Mouse (Mus musculus) hindbrain, embryonic 10.5 days (tissue): ENCODE data around the gene Tekt3. TPM values are rescaled to one million over a fixed set of nuclear protein-coding genes. Genes with fewer than 3 reads are reported as not detected.

ENCODE experiments used
- DNase-seq: peaks from one replicate; pipeline ENCODE4 v3.0.0-alpha.2; 2017; ENCODE audit warnings: low spot score
- H3K27ac ChIP-seq: fragments of 300-500 bp; sonication (generic); 2 replicates; pipeline ENCODE4 v1.5.1; 2016; ENCODE audit warnings: mild to moderate bottlenecking, moderate library complexity
- H3K27me3 ChIP-seq: fragments of 300-500 bp; sonication (generic); 2 replicates; pipeline ENCODE4 v1.6.1; 2016; ENCODE audit warnings: mild to moderate bottlenecking; ENCODE audit not compliant: poor library complexity, insufficient read depth, severe bottlenecking
- H3K36me3 ChIP-seq: fragments of 300-500 bp; sonication (generic); 2 replicates; pipeline ENCODE4 v1.6.1; 2016; ENCODE audit warnings: mild to moderate bottlenecking, moderate library complexity
- H3K4me1 ChIP-seq: fragments of 300-500 bp; sonication (generic); replicated peaks from 2 replicates; pipeline ENCODE4 v1.6.1; 2016; ENCODE audit warnings: mild to moderate bottlenecking
- H3K4me3 ChIP-seq: fragments of 300-500 bp; sonication (generic); 2 replicates; pipeline ENCODE4 v1.5.1; 2016; ENCODE audit warnings: mild to moderate bottlenecking, moderate library complexity
- H3K9me3 ChIP-seq: fragments of 300-500 bp; sonication (generic); 2 replicates; pipeline ENCODE4 v1.6.1; 2016; ENCODE audit warnings: mild to moderate bottlenecking, moderate library complexity
- WGBS: fragments of 180-500 bp; shearing (Covaris S2); methylation state at CpG from one replicate; pipeline ENCODE4 v1.1.7; 2016; 5-methylcytosine and 5-hydroxymethylcytosine counted together
- polyA plus RNA-seq: library from polyadenylated mRNA; unstranded; fragments of >200 nt; fragmentation: Nextera tagmentation; extraction: Ambion mirVana; gene quantifications from 2 replicates; pipeline ENCODE4 v1.2.1, GENCODE M21; 2016

Tekt3 gene
- not detected in 2 replicates for polyA plus RNA-seq

GRCm38 (mm10) chr11:63061446-63061845 is at the start of gene Tekt3:
Gene Tekt3 (plus strand): TSS chr11:63061654.
- H3K27ac ChIP-seq: no peak within 1 kb of the TSS
- peak within 1 kb of the TSS; percentile 34; the same call in 1 of the 2 replicates for H3K4me3 ChIP-seq
- no peaks in the 10 kb centered on the region for H3K9me3 ChIP-seq
- WGBS: 10% methylated on average over 17 of the region's 17 CpGs
- no peaks in the 10 kb centered on the region for H3K36me3 ChIP-seq
- peaks cover 7% of the 10 kb centered on the region for H3K4me1 ChIP-seq
- peaks cover 7% of the 10 kb centered on the region; the same call in 1 of the 2 replicates for H3K27me3 ChIP-seq
- DNase-seq: peak; percentile 60

GRCm38 (mm10) chr11:63017327-63018082 is 43.9 kb upstream of the Tekt3 start:
- Histone ChIP-seq H3K9me3 (no peaks in the 10 kb centered on the region), H3K4me1 (peaks cover 32% of the 10 kb centered on the region), H3K27ac (0 out of 2 replicates have a peak overlapping the region, but pooled peaks have one; percentile 31), H3K27me3 (no peaks in the 10 kb centered on the region; the same call in 1 of the 2 replicates), H3K36me3 (no peaks in the 10 kb centered on the region), H3K4me3 (no peak overlapping the region)
- peak; percentile 20 for DNase-seq
- 80% methylated on average over 6 of the region's 6 CpGs for WGBS

GRCm38 (mm10) chr11:63018083-63018622 is 43.3 kb upstream of the Tekt3 start:
- Histone ChIP-seq H3K36me3 (no peaks in the 10 kb centered on the region), H3K27ac (0 out of 2 replicates have a peak overlapping the region, but pooled peaks have one; percentile 31), H3K4me1 (peaks cover 32% of the 10 kb centered on the region), H3K27me3 (no peaks in the 10 kb centered on the region; the same call in 1 of the 2 replicates), H3K9me3 (no peaks in the 10 kb centered on the region), H3K4me3 (no peak overlapping the region)
- DNase-seq: no peak
- WGBS: 86% methylated on average over 6 of the region's 6 CpGs

GRCm38 (mm10) chr11:63020633-63021032 is 40.8 kb upstream of the Tekt3 start:
- H3K27me3 ChIP-seq: no peaks in the 10 kb centered on the region
- H3K4me1 ChIP-seq: peaks cover 36% of the 10 kb centered on the region
- no peak for DNase-seq
- no peak overlapping the region for H3K4me3 ChIP-seq
- no peaks in the 10 kb centered on the region for H3K36me3 ChIP-seq
- no peaks in the 10 kb centered on the region for H3K9me3 ChIP-seq
- H3K27ac ChIP-seq: peak overlapping the region; percentile 51

- H3K4me1 ChIP-seq: peaks cover 36% of the 10 kb centered on the region
- no peaks in the 10 kb centered on the region for H3K27me3 ChIP-seq
- WGBS: 72% methylated on average over 5 of the region's 5 CpGs
- no peak overlapping the region for H3K4me3 ChIP-seq
- no peaks in the 10 kb centered on the region for H3K9me3 ChIP-seq
- H3K36me3 ChIP-seq: no peaks in the 10 kb centered on the region
- DNase-seq: no peak
- H3K27ac ChIP-seq: no peak overlapping the region
Measured at GRCm38 (mm10) chr11:63021141-63021806, 40.2 kb upstream of the Tekt3 start.

GRCm38 (mm10) chr11:63023461-63023860 is 38.0 kb upstream of the Tekt3 start:
- no peaks in the 10 kb centered on the region for H3K9me3 ChIP-seq
- H3K4me3 ChIP-seq: no peak overlapping the region
- no peaks in the 10 kb centered on the region for H3K36me3 ChIP-seq
- WGBS: 88% methylated on average over 5 of the region's 5 CpGs
- DNase-seq: no peak
- peaks cover 37% of the 10 kb centered on the region for H3K4me1 ChIP-seq
- no peaks in the 10 kb centered on the region for H3K27me3 ChIP-seq
- H3K27ac ChIP-seq: no peak overlapping the region

- Histone ChIP-seq H3K4me3 (no peak overlapping the region), H3K9me3 (no peaks in the 10 kb centered on the region), H3K36me3 (no peaks in the 10 kb centered on the region), H3K4me1 (peaks cover 37% of the 10 kb centered on the region), H3K27me3 (no peaks in the 10 kb centered on the region), H3K27ac (no peak overlapping the region)
- no peak for DNase-seq
- 64% methylated on average over 2 of the region's 2 CpGs for WGBS
Measured at GRCm38 (mm10) chr11:63024136-63024535, 37.3 kb upstream of the Tekt3 start.

GRCm38 (mm10) chr11:63025476-63025875 is 36.0 kb upstream of the Tekt3 start:
- H3K4me1 ChIP-seq: peaks cover 36% of the 10 kb centered on the region
- no peaks in the 10 kb centered on the region for H3K9me3 ChIP-seq
- WGBS: 92% methylated on average over 6 of the region's 6 CpGs
- DNase-seq: no peak
- no peaks in the 10 kb centered on the region for H3K36me3 ChIP-seq
- H3K4me3 ChIP-seq: no peak overlapping the region
- H3K27me3 ChIP-seq: no peaks in the 10 kb centered on the region
- H3K27ac ChIP-seq: no peak overlapping the region

GRCm38 (mm10) chr11:63026651-63027141 is 34.8 kb upstream of the Tekt3 start:
- no peak overlapping the region for H3K4me3 ChIP-seq
- H3K9me3 ChIP-seq: no peaks in the 10 kb centered on the region
- H3K27ac ChIP-seq: no peak overlapping the region
- no peak for DNase-seq
- 90% methylated on average over 9 of the region's 9 CpGs for WGBS
- H3K4me1 ChIP-seq: peaks cover 25% of the 10 kb centered on the region
- no peaks in the 10 kb centered on the region for H3K27me3 ChIP-seq
- no peaks in the 10 kb centered on the region for H3K36me3 ChIP-seq

GRCm38 (mm10) chr11:63028131-63028530 is 33.3 kb upstream of the Tekt3 start:
- Histone ChIP-seq H3K4me3 (no peak overlapping the region), H3K4me1 (peaks cover 24% of the 10 kb centered on the region), H3K36me3 (no peaks in the 10 kb centered on the region), H3K27ac (0 out of 2 replicates have a peak overlapping the region, but pooled peaks have one; percentile 3), H3K27me3 (no peaks in the 10 kb centered on the region), H3K9me3 (no peaks in the 10 kb centered on the region)
- no peak for DNase-seq
- WGBS: 93% methylated on average over 3 of the region's 3 CpGs

- 57% methylated on average over 4 of the region's 4 CpGs for WGBS
- Histone ChIP-seq H3K27me3 (no peaks in the 10 kb centered on the region), H3K36me3 (no peaks in the 10 kb centered on the region), H3K4me3 (no peak overlapping the region), H3K4me1 (peaks cover 21% of the 10 kb centered on the region), H3K27ac (no peak overlapping the region), H3K9me3 (no peaks in the 10 kb centered on the region)
- DNase-seq: peak; percentile 15
Measured at GRCm38 (mm10) chr11:63029148-63029714, 32.2 kb upstream of the Tekt3 start.

GRCm38 (mm10) chr11:63029721-63030120 is 31.7 kb upstream of the Tekt3 start:
- Histone ChIP-seq H3K36me3 (no peaks in the 10 kb centered on the region), H3K4me1 (peaks cover 20% of the 10 kb centered on the region), H3K27ac (no peak overlapping the region), H3K9me3 (no peaks in the 10 kb centered on the region), H3K4me3 (no peak overlapping the region), H3K27me3 (no peaks in the 10 kb centered on the region)
- 80% methylated on average over 6 of the region's 6 CpGs for WGBS
- DNase-seq: no peak
